Mouse (Mus musculus) WW6 (cell line): ENCODE data around the gene Cenps.
"Not testable (repeated sequence)": the region's sequence is repeated elsewhere in the genome, so short reads cannot be mapped to it uniquely, and the experiment has no call there.

ENCODE experiments used
- DNase-seq: peaks from one replicate; pipeline ENCODE4 v3.0.0-alpha.2; 2013; ENCODE audit warnings: low read depth, low spot score

Cenps gene

DNA sequence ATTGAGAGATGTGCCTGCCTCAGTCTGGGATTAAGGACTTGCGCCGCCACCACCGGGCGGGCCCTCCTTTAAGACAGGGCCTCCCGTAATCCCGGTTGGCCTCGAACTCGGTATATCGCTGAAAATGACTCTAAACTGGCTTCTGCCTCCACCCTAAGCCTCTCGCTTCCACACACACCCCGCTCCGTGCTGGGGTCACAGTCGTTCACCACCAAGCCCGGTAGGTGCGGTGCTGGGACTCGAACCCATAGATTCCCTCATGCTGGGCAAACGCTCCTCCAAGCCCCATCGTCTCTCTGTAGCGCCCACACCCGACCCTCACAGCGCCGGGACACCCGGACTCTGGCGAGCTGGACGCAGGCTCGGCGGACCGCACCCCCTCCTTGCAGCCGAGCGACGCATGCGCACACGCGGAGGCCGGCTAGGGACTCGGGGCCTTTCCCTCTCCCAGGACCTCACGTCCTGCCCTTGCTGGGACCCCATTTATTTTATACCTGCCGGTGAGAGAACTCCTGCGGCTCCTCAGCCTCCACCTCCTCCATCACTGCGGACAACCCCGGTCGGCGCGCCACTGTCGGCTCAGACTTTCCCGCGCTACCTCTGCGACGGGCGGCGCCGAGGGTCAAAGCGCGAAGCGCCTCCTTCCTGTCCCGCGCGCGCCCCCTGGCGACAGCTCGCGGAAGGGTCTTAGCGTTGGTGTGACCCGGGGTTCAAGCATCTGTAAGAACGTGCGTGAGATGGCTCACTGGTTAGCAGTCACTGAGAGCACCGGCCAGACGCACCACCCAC lies at the start of gene Cenps:
Cenps (minus strand) TSS at position 648 of the 789 bp plus-strand sequence.
- peak; percentile 90 for DNase-seq

DNA sequence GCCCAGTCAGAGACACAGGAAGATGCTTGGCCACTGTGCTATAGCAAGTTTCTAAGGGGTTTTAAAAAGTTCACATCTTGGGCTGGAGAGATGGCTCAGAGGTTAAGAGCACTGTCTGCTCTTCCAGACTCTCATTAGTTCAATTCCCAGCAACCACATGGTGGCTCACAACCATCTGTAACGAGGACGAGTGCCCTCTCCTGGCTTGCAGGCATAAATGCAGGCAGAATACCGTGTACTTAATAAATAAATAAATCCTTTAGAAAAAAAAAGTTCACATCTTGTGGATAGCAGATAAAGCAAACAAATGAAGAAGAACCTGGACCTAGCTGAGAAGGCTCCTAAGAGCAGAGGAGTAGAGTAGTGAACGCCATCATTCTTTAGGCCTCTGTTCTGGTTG lies 45.3 kb upstream of the Cenps start:
- DNase-seq: no peak

DNA sequence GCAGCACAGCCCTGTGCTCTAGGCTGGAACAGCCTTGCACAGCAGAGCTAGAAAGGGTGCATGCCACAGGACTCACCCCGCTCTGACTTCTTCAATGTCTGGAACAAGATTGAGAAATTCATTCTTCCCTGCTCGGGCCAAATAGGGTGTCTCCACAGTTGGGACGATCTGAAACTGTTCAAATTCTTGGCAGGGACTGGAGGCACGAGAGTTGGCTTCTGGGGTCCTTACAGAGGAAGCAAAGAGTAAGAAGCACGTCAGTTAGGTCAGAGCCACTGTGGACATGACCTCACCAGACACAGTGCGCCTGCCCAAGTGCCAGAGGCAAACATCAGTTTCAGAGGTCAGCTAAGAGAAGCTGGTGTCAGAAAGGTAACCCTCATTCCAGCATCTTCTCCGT lies 44.8 kb upstream of the Cenps start:
- no peak for DNase-seq

DNA sequence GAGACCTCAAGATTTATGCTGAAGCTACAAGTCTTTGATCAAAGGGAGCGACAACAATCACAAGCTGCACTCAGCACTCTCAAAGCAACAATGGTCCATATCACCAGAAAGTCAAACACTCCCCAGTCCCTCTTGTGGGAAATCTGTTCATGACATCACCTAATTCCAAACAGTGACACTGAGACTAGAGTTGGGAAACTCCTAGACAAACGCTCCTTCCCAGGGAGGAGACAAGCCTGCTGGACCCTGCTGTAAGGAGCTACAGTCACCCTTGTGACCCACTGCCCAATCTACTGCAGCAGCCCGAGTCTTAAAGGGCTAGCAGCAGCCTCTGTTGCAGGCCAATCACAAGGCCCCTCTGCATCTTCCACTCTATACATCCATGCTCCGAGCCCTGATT lies 42.1 kb upstream of the Cenps start:
- DNase-seq: no peak

DNA sequence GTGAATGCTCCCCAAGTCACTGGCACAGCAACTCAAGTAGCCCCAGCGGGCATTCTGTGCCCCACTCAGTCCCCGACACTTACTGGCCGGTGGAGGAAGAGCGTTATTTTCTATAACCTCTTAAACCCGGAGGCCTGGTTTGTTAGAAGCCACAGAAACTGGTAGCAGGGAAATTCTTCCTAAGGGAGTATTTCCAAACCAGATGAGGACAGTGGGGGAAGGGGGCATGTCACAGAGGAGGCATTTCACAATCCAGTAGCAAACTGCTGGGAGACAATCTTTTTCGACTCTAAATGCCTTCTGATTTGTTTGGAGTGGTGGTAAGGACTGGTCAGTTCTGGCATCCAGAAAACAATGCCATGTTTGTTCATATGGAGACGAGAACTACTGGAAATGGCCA lies 41.7 kb upstream of the Cenps start:
- no peak for DNase-seq

DNA sequence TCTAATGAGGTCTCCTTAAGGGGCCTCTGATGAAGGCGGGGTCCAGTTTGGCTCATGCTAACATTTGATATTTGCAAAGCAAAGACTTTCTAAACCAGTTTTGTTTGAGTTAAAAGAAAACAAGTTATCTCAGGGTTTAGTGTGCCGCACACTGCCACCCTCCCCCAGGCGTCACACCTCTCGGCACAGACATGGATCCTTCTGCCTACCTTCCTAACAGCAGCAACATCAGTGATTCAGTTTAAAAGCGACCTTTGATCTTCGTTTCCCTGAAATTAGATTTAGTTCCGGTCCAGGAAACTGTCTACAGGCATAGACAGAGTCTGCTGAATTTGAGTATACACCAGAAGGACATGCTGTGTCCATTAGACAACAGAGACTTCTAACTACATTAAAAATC lies 40.9 kb upstream of the Cenps start:
- DNase-seq: no peak

DNA sequence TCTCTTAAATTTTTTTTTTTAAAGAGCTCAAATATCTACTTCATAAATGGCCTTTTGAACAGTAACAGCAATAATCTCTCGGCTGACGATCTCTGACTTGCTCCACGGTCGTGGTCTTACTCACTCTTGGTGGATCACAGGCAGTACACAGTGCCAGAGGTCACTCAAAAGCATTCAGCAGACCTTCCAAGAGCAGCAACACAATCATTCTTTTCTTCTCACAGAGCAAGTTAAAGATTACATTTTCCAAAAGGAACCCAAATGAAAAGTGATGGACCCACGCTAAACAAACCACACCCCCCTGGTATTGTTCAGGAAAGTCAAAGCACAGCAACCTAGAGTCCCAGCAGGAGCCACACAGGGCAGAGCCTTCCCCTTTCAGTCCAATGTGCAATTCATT lies 39.6 kb upstream of the Cenps start:
- no peak for DNase-seq

DNA sequence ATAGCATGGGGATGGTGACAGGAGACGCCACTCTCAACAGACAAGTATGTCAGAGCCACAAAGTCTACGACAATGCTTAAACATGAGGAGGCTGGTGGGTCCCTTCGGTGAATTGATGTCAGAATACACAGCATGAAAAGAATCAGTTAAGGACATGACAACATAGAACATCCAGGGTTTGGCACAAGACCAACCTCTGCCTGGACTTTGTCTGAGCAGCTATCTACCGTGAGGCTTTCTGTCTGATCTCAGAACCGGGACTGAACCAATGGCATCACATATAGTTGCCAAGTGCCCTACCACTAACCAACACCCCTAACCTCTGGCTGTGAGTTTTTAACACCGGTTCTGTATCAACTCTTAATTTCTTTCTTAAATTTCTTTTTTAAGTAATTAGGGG lies 39.2 kb upstream of the Cenps start:
- no peak for DNase-seq

DNA sequence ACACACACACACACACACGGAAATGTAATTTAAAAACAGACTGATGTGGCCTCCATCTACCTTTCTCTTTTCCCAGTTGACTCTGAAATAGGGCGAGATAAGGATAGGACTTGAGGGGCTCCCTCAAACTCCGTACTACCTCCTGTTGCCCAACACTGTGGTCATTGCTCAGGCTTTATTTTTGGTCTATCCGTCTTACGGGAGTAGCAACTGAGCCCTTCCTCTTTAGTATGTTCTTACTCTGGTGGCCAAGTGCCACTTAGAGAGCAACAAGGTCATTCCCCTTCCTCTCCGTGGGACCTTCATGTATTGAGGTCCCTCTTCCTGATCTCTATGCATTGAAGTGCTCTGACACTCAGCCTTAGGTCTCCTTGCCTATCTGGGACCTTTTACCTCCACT lies 36.2 kb upstream of the Cenps start:
- DNase-seq: no peak

DNA sequence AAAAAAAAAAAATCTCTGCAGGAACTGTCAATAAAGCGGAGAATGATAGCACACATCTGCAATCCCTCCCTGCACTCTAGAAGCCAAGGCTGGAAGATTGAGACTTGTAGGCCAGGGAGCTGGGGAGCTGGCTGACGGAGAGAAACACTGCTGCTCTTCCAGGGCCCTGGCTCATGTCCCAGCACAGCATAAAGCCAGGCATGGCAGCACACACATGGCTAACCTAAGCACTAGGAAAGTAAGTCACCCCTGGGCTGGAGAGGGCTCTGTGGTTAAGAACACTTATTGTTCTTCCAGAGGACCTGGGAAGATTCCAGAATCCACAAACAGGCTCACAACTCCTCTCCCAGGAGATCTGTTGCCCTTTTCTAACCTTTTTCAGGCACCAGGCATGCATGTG lies 35.2 kb upstream of the Cenps start:
- DNase-seq: no peak

DNA sequence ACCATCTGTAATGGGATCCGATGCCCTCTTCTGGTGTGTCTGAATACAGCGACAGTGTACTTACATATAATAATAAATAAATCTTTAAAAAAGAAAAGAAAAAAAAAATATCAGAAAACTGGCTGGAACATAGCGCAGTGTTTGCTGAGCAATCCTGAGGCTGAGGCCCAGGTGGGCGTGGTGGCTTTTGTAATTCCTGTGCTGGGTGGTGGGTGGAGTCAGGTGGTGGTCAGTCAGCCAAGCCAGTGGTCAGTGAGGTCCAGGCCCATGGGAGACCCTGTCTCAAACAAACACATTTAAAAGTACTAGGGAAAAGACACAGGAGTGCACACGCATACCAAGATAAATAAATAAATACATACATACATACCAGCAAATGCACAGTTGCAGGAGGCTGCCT lies 34.7 kb upstream of the Cenps start:
- no peak for DNase-seq

DNA sequence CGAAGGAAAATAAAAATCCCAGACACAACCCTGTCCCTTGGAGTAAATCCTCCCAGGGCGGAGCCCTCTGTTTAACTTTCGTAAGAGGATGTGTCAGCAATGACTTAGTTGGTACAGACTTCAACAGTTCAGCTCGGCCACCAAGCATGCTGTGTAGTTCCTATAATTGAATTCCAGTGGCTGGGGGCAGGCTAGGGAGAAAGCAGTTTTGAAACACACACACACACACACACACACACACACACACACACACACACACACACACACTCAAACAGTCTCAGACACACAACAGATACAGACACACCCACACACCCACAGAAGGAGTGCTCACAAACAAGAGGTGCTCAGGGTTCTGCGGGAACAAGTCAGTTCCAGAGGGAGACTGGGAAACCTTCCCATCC lies 34.2 kb upstream of the Cenps start:
- DNase-seq: no peak

DNA sequence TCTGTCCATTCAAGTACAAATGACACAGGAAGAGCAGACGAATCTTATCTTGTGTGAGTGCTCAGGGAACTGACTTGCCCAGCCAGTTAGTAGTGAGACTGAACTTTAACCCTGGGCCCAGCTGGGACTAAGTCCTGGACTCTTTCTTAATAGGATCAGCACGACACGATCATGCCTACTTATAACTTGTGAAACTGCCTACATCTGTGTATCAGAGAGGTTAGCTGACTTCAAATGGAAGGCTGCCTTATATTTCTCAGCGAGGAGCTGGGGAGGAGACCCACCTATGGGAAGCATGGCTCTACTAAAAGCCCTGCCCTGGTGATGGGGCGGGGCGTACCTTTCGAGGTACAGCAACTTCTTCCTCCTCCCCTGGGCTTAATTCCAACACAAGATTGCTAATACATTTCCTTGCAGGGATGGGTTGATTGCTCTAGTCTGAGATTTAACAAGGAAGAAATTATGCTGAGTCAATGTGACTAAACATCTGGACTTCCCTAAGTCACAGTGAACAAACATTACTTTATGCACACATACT lies 33.0 kb upstream of the Cenps start:
- DNase-seq: no peak

DNA sequence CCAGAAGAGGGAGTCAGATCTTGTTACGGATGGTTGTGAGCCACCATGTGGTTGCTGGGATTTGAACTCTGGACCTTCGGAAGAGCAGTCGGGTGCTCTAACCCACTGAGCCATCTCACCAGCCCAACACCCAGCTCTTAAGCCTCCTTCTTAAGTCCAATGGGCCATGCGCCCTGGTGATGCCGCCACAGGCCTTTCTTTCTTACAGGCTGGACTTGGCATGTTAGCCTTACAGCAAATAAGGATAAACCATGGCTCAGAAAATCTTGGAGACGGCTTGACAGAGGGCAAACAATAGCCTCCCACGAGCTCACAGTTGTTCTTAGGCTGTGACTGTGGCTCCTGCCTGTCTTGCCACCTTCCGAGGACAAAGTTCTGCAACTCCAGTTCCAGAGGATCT lies 32.5 kb upstream of the Cenps start:
- DNase-seq: not testable (repeated sequence)

DNA sequence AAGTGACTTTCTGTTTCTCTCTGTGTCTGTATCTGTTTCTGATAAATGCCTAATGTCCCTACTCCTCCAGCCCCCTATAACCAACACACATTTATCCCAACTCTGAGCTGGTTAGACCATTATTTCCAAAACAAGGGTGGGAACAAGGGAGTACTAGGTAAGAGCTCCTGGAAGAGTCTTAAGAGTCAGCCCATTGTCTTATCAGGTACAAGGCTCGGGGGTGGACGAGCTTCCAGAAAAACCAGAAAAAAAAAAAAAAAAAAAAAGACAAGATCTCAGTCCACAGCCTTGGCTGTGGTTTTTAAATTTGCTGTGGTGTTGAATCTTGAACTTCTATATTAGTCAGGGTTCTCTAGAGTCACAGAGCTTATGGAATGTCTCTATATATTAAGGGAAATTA lies 30.6 kb upstream of the Cenps start:
- DNase-seq: no peak

DNA sequence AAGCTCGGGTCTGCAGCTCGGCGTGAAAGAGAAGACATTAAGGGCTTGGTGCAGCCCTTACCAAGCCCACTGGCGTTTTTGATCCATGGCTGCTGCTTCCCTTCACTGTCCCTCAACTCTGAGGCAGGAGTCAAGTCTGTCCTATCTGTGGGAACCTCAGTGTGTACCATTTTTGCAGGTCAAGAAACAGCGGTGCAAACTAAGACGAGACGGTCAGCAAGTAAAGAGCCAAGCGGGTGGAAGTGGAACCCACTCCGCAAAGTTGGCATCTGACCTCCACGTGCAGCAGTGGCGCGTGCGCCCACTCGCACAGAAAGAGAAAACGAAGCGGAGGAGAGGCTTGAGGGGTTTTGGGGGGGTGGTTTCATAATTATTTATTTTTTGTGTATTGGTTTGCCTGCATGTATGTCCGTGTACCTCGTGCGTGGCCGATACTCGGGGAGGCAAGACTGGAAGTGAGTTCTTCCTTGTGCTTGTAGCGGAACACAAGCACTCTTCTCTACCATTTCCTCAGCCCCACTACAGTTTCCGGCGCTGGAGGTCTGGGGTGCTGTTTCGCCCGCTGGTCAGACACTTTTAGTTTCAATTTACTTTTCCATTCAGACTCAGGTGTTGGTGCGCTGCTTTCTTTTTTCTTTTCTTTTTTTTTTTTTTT lies 29.7 kb upstream of the Cenps start:
- DNase-seq: no peak

DNA sequence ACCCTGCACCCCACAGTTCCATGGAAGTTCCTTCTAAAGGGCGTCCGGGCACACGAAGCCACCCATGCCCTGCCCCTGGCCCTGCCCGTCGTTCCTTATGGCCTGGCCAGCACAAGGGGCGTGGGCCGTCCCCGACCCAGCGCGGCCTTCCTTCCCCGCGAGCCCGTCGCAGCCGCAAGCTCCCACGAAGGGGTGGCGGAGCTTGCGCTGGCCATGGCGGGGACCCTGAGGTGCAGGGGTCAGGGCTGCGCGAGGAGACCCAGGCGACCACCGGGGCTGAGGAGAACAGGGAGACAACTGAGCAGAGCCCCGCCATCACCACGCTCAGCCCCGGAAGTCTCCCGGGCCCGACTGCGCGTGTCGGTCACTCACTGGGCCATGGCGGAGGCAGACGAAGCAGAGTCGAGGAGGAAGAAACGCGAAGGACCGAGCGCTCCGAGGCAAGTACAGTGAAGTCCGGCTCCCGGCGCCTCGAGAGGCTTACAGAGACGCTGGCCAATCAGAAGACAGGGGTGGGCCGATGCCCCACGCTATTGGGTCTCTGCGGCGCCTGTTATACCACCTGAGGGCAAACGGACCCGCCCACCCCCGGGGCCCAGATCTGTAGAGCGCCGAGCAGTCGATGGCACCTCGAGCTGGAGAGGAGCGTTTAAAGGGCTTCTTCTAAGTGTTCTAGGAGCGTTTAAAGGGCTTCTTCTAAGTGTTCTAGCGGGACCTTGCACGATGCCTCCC lies 29.0 kb upstream of the Cenps start, which contains the start of gene Pgd:
Pgd (minus strand) TSS at position 557 of the 732 bp plus-strand sequence.
- peak; percentile 88 for DNase-seq

DNA sequence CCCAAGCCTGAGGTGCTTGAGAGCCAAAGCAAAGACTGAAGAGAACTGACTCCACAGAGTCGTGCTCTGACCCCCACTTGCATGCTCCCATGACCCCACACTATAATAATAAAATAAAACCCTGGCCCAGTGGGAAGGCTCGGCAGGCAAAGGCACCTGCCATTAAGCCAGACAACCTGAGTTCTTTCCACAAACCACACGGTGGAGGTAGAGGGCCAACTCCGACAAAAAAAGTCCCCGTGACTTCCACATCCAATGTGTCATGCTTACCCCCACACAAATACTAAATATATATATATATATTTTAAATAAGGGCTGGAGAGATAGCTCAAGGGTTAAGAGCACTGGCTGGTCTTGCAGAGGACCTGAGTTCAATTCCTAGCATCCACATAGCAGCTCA lies 26.7 kb upstream of the Cenps start:
- no peak for DNase-seq

DNA sequence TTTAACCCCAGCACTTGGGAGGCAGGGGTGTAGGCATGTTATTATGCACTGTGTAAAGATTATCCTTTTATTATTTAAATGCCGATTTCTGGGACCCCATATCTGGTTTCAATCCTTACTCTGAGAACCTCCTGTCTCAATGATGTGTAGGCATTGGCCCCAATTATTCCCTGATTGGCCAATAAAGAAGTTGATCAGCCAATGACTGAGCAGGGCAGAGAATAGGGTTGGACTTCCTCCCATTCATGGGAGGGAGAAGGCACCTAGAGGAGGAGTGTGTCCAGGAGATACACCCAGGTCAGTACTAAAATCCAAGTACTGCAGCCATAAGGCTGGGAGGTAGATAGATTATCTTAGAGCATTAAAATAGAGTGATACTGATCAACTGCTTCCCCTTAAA lies 25.8 kb upstream of the Cenps start:
- DNase-seq: no peak

DNA sequence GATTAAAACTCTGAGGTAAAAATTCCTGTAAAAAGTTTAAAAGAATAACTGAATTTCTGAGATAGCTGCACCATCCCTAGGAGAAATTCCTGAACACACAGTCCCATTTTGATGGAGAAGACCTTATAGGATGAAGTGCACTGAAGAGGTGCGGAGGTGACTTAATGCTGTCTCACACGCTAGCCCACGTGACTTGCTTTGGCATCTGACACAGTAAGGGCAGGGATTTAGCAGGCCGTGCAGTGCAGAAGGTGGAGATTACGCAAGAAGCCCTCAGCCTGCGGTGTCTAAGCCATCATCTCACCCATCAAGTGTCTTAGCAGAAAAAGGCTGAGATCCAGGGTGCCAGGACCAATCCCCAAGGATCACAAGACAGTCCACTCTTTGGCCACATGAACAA lies 23.7 kb upstream of the Cenps start:
- DNase-seq: no peak

DNA sequence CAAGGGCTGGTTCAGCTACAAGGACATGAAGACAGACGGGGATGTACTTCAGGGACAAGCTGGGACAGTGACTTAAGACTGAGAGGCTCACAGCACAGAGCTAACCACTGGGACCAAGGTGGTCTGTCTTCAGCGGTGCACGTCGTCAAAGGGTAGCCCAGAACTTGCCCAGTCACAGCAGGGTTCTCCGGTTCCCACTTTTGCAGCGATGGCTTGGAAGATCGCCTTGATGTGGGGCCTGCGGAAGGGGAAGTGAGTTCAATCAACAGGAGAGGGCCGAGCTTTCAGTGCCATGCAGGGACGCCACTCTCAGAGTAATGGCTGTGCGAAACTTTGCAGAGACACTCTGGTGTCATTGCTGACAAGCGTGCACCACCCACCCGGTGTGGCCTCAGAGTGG lies 22.5 kb upstream of the Cenps start:
- DNase-seq: no peak

DNA sequence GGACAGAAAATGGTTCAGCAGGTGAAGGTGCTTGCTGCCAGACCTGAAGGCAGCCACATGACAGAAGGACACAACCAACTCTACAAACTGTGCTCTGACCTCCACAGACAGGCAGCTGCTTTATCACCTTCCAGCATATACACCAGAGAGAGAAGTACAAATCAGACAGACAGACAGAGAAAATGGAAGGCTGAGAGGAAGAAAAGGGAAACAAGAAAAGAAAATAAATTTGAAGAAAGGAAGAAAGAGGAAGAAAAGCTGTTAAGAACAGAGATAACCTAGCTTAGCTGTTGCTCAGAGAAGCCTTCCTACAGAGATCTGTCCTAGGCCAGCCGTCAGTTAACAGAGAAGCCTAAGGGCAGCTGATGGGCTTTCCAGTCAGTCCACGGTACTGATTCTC lies 21.8 kb upstream of the Cenps start:
- no peak for DNase-seq
